Mouse (Mus musculus) myocyte (in vitro differentiated cells): Measurements from ENCODE around the gene Tmbim4. TPM values are rescaled to one million over a fixed set of nuclear protein-coding genes. Genes with fewer than 3 reads are reported as not detected.
A peak's percentile ranks its signal among the peaks of the same experiment; 100 is the strongest.

ENCODE experiments used
- H3K27me3 ChIP-seq: one replicate; pipeline ENCODE4 v1.6.1; 2011; ENCODE audit not compliant: control insufficient read depth, insufficient read depth, insufficient read length
- H3K36me3 ChIP-seq: one replicate; pipeline ENCODE4 v1.6.1; 2011; ENCODE audit not compliant: control insufficient read depth, insufficient read depth
- H3K4me2 ChIP-seq: one replicate; pipeline ENCODE4 v1.6.1; 2011; ENCODE audit warnings: low read depth, control low read depth
- H3K4me3 ChIP-seq: one replicate; pipeline ENCODE4 v1.5.1; 2011; ENCODE audit warnings: mild to moderate bottlenecking, control low read depth, moderate library complexity
- H3K79me2 ChIP-seq: one replicate; pipeline ENCODE4 v1.6.1; 2011; ENCODE audit not compliant: control insufficient read depth, insufficient read depth
- H3ac ChIP-seq: one replicate; pipeline ENCODE4 v1.6.1; 2011; ENCODE audit not compliant: control insufficient read depth, insufficient read length
- CEBPB ChIP-seq: IDR thresholded peaks from 2 replicates; pipeline ENCODE4 v1.6.1; 2011; ENCODE audit warnings: mild to moderate bottlenecking, moderate library complexity; ENCODE audit not compliant: poor library complexity, insufficient read depth, severe bottlenecking
- E2F4 ChIP-seq: IDR thresholded peaks from one replicate; pipeline ENCODE4 v1.6.1; 2011; ENCODE audit warnings: mild to moderate bottlenecking, control low read depth, moderate library complexity; ENCODE audit not compliant: insufficient read depth
- MAX ChIP-seq: IDR thresholded peaks from one replicate; pipeline ENCODE4 v1.6.1; 2011; ENCODE audit warnings: low read depth, mild to moderate bottlenecking, control low read depth
- MYOD1 ChIP-seq, 3 experiments: IDR thresholded peaks; one replicate each; pipeline ENCODE4 v1.6.1; 2011; ENCODE audit warnings: control low read depth in 2 of 3, low read depth in 2 of 3, mild to moderate bottlenecking in 2 of 3, moderate library complexity in 1 of 3; ENCODE audit not compliant: insufficient read length in 2 of 3, control insufficient read depth in 1 of 3
- MYOG ChIP-seq, 3 experiments: IDR thresholded peaks; one replicate each; pipeline ENCODE4 v1.6.1; 2011; ENCODE audit warnings: control low read depth in 2 of 3, low read depth in 2 of 3, mild to moderate bottlenecking in 2 of 3; ENCODE audit not compliant: insufficient read length in 2 of 3, control insufficient read depth in 1 of 3, insufficient read depth in 1 of 3
- POLR2A ChIP-seq: IDR thresholded peaks from one replicate; pipeline ENCODE4 v1.6.1; 2011; ENCODE audit warnings: low read depth, mild to moderate bottlenecking, control low read depth, moderate library complexity; ENCODE audit not compliant: insufficient read length
- POLR2AphosphoS2 ChIP-seq: IDR thresholded peaks from one replicate; pipeline ENCODE4 v1.6.1; 2011; ENCODE audit warnings: low read depth, control low read depth; ENCODE audit not compliant: insufficient read length
- REST ChIP-seq: IDR thresholded peaks from one replicate; pipeline ENCODE4 v1.6.1; 2011; ENCODE audit warnings: mild to moderate bottlenecking, control low read depth, moderate library complexity; ENCODE audit not compliant: insufficient read depth, insufficient read length
- SRF ChIP-seq: IDR thresholded peaks from one replicate; pipeline ENCODE4 v1.6.1; 2011; ENCODE audit warnings: low read depth; ENCODE audit not compliant: control insufficient read depth, insufficient read length
- TCF12 ChIP-seq: IDR thresholded peaks from one replicate; pipeline ENCODE4 v1.6.1; 2011; ENCODE audit warnings: mild to moderate bottlenecking, control low read depth; ENCODE audit not compliant: poor library complexity, insufficient read depth, severe bottlenecking
- TCF3 ChIP-seq: IDR thresholded peaks from one replicate; pipeline ENCODE4 v1.6.1; 2011; ENCODE audit warnings: low read depth, control low read depth; ENCODE audit not compliant: insufficient read length
- USF1 ChIP-seq: IDR thresholded peaks from one replicate; pipeline ENCODE4 v1.6.1; 2011; ENCODE audit warnings: low read depth, mild to moderate bottlenecking, control low read depth, moderate library complexity
- polyA plus RNA-seq: library from polyadenylated mRNA; unstranded; fragments of >200 nt; fragmentation: generic; extraction: Trizol; gene quantifications from one replicate; pipeline ENCODE4 v1.2.1, GENCODE M21; 2012; ENCODE audit warnings: missing spikeins

Tmbim4 gene
- 229 TPM for polyA plus RNA-seq

- Histone ChIP-seq H3K27me3 (no peaks in the 10 kb centered on the region), H3ac (no peak within 1 kb of the TSS), H3K79me2 (no peaks in the 10 kb centered on the region), H3K36me3 (no peaks in the 10 kb centered on the region), H3K4me2 (peak within 1 kb of the TSS; percentile 76), H3K4me3 (peak within 1 kb of the TSS; percentile 24)
- TF ChIP-seq POLR2A, result peak; percentile 47
- no peak for TF ChIP-seq E2F4
- no peak for TF ChIP-seq MAX
- peak in 1 of 3 experiments; percentile 15 for TF ChIP-seq MYOG (IDR thresholded peaks at IDR 0.05; ENCODE audit: control insufficient read depth in 1 of 3, insufficient read depth in 1 of 3, insufficient read length in 2 of 3, low read depth in 2 of 3)
- TF ChIP-seq TCF12, result no peak
These were observed at the start of gene Tmbim4 for GRCm38 (mm10) chr10:120201131-120201921. Tmbim4 (plus strand) TSS chr10:120201590.

DNA sequence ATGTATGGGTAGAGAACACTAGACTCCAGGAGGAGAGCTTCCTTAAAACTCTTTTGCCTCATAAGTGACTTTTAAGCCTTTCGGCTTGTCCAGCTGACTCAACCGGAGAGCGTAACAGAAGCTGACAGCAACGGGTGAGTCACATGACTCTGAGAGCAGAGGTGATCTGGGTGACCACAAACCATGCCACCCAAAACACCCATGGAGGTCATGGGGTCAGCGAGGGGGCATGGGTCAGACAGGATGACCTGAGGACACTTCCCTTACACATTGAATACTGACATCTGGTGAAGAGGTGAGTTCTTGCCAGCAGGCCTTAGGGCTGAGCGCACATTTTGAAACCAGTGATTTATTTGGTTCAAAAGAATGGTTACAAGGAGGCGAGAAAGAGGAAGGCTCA lies 49.7 kb upstream of the Tmbim4 start:
- Histone ChIP-seq H3K27me3 (no peaks in the 10 kb centered on the region), H3K4me3 (no peak overlapping the region)
- TF ChIP-seq E2F4 (no peak), MYOG (IDR thresholded peaks at IDR 0.05; ENCODE audit: control insufficient read depth in 1 of 3, insufficient read depth in 1 of 3, insufficient read length in 2 of 3, low read depth in 2 of 3) (no peak), POLR2A (no peak), REST (no peak), USF1 (no peak), SRF (no peak), TCF12 (no peak), CEBPB (no peak), TCF3 (no peak), POLR2AphosphoS2 (no peak), MAX (no peak), MYOD1 (IDR thresholded peaks at IDR 0.05; ENCODE audit: control insufficient read depth in 1 of 3, insufficient read length in 2 of 3, low read depth in 2 of 3) (no peak)

GRCm38 (mm10) chr10:120153911-120154310 lies 47.5 kb upstream of the Tmbim4 start:
- no peaks in the 10 kb centered on the region for H3K79me2 ChIP-seq
- no peak overlapping the region for H3K4me3 ChIP-seq
- no peak for TF ChIP-seq TCF3
- H3K27me3 ChIP-seq, result no peaks in the 10 kb centered on the region
- H3K36me3 ChIP-seq, result no peaks in the 10 kb centered on the region
- H3K4me2 ChIP-seq, result no peak overlapping the region
- no peak overlapping the region for H3ac ChIP-seq

More for the DNA sequence above, 49.7 kb upstream of the Tmbim4 start:
- no peaks in the 10 kb centered on the region for H3K79me2 ChIP-seq
- no peak overlapping the region for H3ac ChIP-seq
- no peaks in the 10 kb centered on the region for H3K36me3 ChIP-seq
- no peak overlapping the region for H3K4me2 ChIP-seq

DNA sequence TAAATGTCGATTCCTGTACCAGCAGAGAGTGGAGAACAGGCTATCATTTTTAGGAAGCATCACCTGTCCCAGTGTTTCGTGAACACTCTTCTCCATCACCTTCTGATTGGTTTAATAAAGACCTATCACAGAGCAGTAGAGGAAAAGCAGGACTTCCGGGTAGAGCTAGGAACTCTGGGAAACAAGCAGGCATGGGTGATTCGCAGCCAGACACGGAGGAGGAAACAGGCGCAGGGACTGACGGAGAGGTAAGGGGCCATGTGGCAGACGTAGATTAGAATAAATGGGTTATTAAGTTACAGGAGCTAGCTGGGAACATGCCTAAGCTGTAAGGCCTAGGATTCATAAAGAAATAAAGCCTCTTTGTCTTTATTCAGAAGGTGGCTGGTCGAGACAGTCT lies 40.9 kb upstream of the Tmbim4 start:
- Histone ChIP-seq H3K79me2 (no peaks in the 10 kb centered on the region), H3K36me3 (no peaks in the 10 kb centered on the region), H3K4me3 (no peak overlapping the region), H3K27me3 (no peaks in the 10 kb centered on the region), H3K4me2 (no peak overlapping the region), H3ac (no peak overlapping the region)
- no peak for TF ChIP-seq REST
- TF ChIP-seq TCF3, result no peak
- TF ChIP-seq MYOD1 (IDR thresholded peaks at IDR 0.05; ENCODE audit: control insufficient read depth in 1 of 3, insufficient read length in 2 of 3, low read depth in 2 of 3), result no peak
- no peak for TF ChIP-seq POLR2AphosphoS2
- TF ChIP-seq E2F4, result no peak
- TF ChIP-seq MAX, result no peak
- TF ChIP-seq SRF, result no peak
- no peak for TF ChIP-seq CEBPB
- no peak for TF ChIP-seq POLR2A
- no peak for TF ChIP-seq TCF12
- no peak for TF ChIP-seq MYOG (IDR thresholded peaks at IDR 0.05; ENCODE audit: control insufficient read depth in 1 of 3, insufficient read depth in 1 of 3, insufficient read length in 2 of 3, low read depth in 2 of 3)
- no peak for TF ChIP-seq USF1

GRCm38 (mm10) chr10:120162840-120163239 lies 38.5 kb upstream of the Tmbim4 start:
- Histone ChIP-seq H3K4me2 (no peak overlapping the region), H3ac (no peak overlapping the region), H3K79me2 (no peaks in the 10 kb centered on the region), H3K36me3 (no peaks in the 10 kb centered on the region), H3K4me3 (no peak overlapping the region), H3K27me3 (no peaks in the 10 kb centered on the region)
- TF ChIP-seq TCF3, result no peak
- no peak for TF ChIP-seq POLR2A
- no peak for TF ChIP-seq MAX
- TF ChIP-seq E2F4, result no peak
- TF ChIP-seq MYOG (IDR thresholded peaks at IDR 0.05; ENCODE audit: control insufficient read depth in 1 of 3, insufficient read depth in 1 of 3, insufficient read length in 2 of 3, low read depth in 2 of 3), result no peak
- TF ChIP-seq REST, result no peak
- no peak for TF ChIP-seq SRF
- TF ChIP-seq MYOD1 (IDR thresholded peaks at IDR 0.05; ENCODE audit: control insufficient read depth in 1 of 3, insufficient read length in 2 of 3, low read depth in 2 of 3), result no peak
- TF ChIP-seq TCF12, result no peak
- TF ChIP-seq POLR2AphosphoS2, result no peak
